Mouse (Mus musculus) ovary, postnatal 36 days (tissue): ENCODE measurements around the gene Zfp37.
A peak's percentile ranks its signal among the peaks of the same experiment; 100 is the strongest.
"Not testable (repeated sequence)": the region's sequence is repeated elsewhere in the genome, so short reads cannot be mapped to it uniquely, and the experiment has no call there.

ENCODE experiments used
- DNase-seq: peaks from one replicate; pipeline ENCODE4 v3.0.0; 2022; ENCODE audit warnings: low spot score, mixed read lengths

Gene Zfp37

GRCm38 (mm10) chr4:62208696-62209380, 22.0 kb downstream of the Zfp37 start:
- no peak for DNase-seq

DNA sequence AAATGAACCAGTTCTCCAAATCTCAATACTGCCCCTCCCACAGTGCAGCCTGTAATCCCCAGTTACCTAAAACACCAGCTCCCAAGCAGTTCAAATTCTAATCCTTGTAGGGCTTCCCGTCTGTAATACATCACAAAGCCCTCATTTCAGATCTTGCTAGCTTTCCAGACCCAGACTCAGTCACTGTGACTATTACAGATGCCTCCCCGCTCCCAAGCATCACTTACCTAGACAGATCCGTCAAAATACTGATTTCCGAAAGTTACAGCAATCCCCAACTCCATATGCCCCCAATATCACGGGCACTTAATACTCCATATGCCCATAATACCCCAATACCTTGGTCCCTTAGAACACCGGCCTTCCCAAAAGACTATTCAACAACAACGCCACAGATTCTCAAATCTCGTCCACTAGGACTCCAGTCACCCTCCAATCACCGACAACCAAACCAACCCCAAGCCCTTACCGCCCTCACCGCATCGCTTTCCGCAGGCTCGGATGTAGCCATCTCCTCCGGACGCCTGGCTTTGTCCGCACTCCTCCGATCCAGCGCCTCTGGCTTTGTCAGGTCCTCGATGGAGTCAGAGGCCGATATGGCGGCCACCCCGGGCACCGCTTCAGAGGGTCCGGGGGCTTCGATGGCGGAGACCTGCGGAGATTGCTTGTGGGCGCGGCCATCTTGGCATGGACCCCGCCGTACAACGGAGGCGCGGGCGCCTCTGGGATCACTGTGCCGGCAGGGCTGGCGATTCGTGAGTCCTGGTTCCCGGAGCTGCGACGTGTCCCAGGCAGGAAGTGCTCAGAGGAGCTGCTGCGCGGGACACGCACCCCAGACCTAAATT, 22.8 kb downstream of the Zfp37 start:
- DNase-seq: peak; percentile 93

DNA sequence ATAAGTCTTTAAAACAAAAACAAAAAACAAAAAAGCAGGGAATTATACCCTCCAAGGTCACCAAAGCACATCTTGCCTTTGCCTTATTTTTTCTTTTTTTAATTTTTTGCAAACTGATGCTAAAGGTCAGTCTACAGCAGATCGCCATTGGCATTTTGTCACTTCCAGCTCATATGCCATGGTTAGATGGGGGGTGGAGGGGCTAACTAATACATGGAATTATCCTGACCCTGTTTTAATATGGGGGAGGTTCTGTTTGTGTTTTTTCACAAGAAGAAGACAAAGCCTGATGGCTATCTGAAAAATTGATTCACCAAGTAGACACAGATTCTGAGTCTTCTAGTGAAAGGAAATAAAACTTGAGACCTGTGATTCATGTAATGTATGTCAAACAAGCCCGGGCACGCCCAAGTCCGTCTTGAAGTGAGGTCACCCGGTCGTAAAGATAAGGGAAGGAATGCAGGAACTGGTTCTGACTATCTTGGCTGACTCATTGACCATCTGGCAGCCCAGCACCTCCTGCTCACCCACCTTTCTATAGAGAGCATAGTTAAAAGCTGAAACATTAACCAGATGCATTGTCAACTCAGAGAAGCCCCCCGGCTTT, 30.8 kb downstream of the Zfp37 start:
- no peak for DNase-seq

DNA sequence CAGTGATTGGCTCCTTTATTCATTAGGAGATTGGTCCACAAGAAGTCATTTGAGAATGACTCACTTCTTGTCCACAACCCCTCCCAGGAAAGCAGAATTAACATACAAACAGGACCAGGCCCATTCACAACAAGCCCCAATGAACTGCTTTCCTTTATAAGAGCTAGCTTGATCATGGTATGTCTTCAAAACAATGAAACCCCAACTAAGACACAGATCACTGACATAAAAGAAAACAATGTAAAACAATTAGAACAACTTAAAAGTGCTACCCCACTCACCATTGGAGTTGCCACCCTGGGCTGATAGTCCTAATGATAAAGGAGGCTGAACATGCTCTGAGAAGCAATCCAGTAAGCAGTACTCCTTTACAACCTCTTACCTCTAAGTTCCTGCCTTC, 42.1 kb downstream of the Zfp37 start:
- DNase-seq: no peak

DNA sequence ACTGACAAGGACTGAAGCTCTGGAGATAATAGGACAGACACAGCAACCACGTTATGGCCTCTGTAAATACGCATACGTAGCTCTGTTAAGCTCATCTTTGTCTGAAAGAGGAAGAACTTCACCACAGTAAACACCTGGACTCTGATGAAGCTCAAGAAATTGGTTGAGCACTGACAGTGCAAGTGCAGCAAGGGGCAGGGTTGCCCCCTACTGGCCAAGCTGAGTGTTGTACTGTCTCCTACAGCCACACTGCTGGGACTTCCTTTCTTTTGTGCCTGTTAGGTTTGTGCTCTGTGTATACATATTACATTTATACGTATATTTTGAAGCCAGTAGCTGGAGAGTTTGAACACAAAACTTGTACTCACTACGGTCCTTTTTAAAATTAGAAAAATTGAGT, 53.6 kb downstream of the Zfp37 start:
- peak; percentile 9 for DNase-seq

- no peak for DNase-seq
Measured at GRCm38 (mm10) chr4:62174471-62174870, 56.4 kb downstream of the Zfp37 start.

DNA sequence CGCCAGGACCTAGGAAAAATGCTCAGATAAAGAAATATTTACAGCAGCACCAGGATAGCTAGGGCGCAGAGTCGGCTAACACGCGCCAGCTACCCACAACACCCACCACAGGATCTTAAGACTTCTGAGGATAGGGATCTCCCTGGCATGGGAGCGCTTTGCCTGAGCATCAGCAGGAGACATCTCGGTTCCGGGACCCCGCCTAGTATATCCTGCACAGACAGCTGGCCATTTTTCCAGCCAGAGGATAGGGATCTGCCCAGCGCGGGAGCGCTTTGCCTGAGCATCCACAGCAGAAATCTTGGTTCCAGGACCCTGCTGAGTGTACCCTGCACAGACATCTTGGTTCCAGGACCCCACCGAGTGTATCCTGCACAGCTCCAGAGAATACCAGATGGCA, 63.2 kb downstream of the Zfp37 start:
- not testable (repeated sequence) for DNase-seq

GRCm38 (mm10) chr4:62158401-62158800, 72.4 kb downstream of the Zfp37 start:
- DNase-seq: no peak

DNA sequence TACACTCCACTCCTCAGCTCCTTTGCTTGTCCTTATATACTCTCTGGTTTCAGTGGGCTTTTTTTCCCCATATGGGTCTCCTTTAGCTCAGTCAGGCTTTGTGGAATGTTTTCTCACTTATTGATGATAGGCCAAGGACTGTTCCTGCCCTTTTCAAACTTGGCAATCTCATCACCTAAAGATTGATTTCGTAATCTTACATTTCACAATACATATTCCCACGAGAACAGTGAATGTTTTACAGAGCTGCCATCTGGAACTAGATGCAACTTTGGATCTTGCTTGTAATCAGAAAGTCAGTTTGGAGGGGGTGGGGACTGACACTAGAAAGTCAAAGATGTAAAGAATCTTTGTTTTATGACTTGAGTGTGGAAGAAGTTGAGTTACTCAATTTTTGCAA, 80.0 kb downstream of the Zfp37 start, which contains the start of gene Mup21:
Gene Mup21, minus strand, starts transcription at position 53 of the 400 bp plus-strand sequence.
- DNase-seq: no peak
